Mouse (Mus musculus) limb, embryonic 12.5 days (tissue): ENCODE measurements around the gene Gm20521. TPM values are rescaled to one million over a fixed set of nuclear protein-coding genes. Genes with fewer than 3 reads are reported as not detected.
"Not testable (repeated sequence)": the region's sequence is repeated elsewhere in the genome, so short reads cannot be mapped to it uniquely, and the experiment has no call there.

Source experiments
- ATAC-seq: fragments of 200-750 bp; cut with Nextera tagmentation; 2 replicates; pipeline ENCODE4 v1.8.0; 2017; ENCODE audit warnings: low read depth, moderate TSS enrichment; ENCODE audit not compliant: insufficient number of reproducible peaks, insufficient read depth, low FRiP score, low TSS enrichment
- H3K27ac ChIP-seq: fragments of 300-500 bp; sonication (generic); 2 replicates; pipeline ENCODE4 v1.5.1; 2016; ENCODE audit warnings: mild to moderate bottlenecking, moderate library complexity
- H3K27me3 ChIP-seq: fragments of 300-500 bp; sonication (generic); 2 replicates; pipeline ENCODE4 v1.6.1; 2016; ENCODE audit warnings: mild to moderate bottlenecking, moderate library complexity
- H3K36me3 ChIP-seq: fragments of 300-500 bp; sonication (generic); 2 replicates; pipeline ENCODE4 v1.6.1; 2016; ENCODE audit warnings: mild to moderate bottlenecking, moderate library complexity
- H3K4me1 ChIP-seq: fragments of 300-500 bp; sonication (generic); replicated peaks from 2 replicates; pipeline ENCODE4 v1.6.1; 2016
- H3K4me2 ChIP-seq: fragments of 300-500 bp; sonication (generic); 2 replicates; pipeline ENCODE4 v1.6.1; 2016; ENCODE audit warnings: mild to moderate bottlenecking, moderate library complexity
- H3K4me3 ChIP-seq: fragments of 300-500 bp; sonication (generic); replicated peaks from 2 replicates; pipeline ENCODE4 v1.5.1; 2016; ENCODE audit warnings: mild to moderate bottlenecking
- H3K9ac ChIP-seq: fragments of 300-500 bp; sonication (generic); replicated peaks from 2 replicates; pipeline ENCODE4 v1.6.1; 2016; ENCODE audit warnings: mild to moderate bottlenecking, moderate library complexity
- H3K9me3 ChIP-seq: fragments of 300-500 bp; sonication (generic); 2 replicates; pipeline ENCODE4 v1.6.1; 2016; ENCODE audit warnings: mild to moderate bottlenecking, moderate library complexity
- WGBS: fragments of 180-500 bp; shearing (Covaris S2); methylation state at CpG from one replicate; pipeline ENCODE4 v1.1.7; 2016; 5-methylcytosine and 5-hydroxymethylcytosine counted together
- polyA plus RNA-seq: library from polyadenylated mRNA; unstranded; fragments of >200 nt; fragmentation: Nextera tagmentation; extraction: Ambion mirVana; gene quantifications from 2 replicates; pipeline ENCODE4 v1.2.1, GENCODE M21; 2016

The Gm20521 gene
- polyA plus RNA-seq, 1 experiment from 2014 or later = not detected

DNA sequence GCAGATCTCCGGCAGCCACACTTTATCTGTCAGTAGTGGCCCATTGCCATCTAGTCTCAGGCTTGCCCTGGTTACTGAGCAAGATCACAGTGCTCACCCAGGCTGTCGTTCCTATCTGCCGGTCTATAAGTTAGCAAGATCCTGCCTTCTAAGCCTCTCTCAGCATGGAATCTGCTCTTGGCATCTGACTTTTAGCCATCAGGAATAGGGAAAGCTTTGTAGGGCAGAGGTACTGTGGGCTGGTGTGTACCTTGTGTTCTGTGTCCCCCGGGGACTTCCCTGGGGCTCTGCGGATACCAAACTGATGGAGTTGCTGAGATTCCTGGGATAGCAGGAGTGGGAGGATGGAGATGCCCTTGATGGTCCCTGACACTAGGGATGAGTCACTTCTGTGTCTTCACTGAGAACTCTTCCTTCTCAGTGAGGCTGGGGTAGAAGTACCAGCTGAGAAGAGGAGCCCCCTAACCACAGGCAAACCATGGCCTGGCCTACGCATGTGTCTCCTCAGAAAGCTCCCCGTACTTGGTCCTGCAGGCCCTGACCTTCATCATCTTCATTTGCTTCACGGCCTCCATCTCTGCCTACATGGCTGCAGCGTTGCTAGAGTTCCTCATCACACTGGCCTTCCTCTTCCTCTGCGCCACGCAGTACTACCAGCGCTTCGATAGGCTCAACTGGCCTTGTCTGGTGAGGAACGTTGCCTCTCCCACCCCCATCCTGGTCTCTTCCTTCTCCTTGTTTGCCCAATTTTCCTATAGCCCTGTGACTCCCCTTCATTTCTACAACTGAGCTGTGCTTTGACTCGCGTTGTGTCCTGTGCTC, 54.3 kb downstream of the Gm20521 start:
- no peaks in the 10 kb centered on the region for H3K36me3 ChIP-seq
- H3K9me3 ChIP-seq = no peaks in the 10 kb centered on the region
- H3K4me1 ChIP-seq = peaks cover 25% of the 10 kb centered on the region
- H3K27me3 ChIP-seq = no peaks in the 10 kb centered on the region
- H3K4me3 ChIP-seq = no peak overlapping the region
- H3K27ac ChIP-seq = no peak overlapping the region
- ATAC-seq = no peak
- WGBS = 89% methylated on average over 16 of the region's 16 CpGs
- H3K4me2 ChIP-seq = no peak overlapping the region
- no peak overlapping the region for H3K9ac ChIP-seq

DNA sequence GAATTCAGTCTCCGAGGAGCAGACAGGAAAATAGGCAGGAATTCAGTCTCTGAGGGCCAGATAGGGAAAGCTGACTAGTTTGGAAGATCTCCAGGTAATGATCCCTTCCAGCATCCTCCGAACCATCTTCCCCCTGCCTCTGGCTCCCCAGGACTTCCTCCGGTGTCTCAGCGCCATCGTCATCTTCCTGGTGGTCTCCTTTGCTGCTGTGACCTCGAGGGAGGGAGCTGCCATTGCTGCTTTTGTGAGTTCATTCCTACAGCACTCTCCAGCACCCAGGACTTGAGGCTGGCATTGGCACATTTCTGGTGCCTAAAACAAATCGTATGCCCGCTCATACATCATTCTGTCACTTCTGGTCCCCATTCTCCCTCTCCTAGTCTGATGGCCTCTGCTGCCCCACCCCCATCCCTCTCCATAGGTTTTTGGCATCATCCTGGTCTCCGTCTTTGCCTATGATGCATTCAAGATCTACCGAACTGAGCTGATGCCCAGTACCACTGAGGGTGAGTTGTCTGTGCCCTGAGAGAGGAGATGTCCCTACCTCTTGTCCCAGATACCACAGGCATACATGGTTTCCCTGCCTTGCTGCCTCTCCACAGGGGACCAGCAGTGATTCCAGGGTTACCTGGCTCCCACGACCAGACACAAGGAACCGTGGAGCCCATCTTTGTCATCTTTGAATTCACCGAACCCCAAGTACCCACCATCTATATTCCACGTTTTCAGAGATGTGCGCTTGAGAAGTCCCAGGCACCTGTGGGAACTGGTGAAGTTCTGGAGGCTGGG, 55.4 kb downstream of the Gm20521 start:
- no peak for ATAC-seq

DNA sequence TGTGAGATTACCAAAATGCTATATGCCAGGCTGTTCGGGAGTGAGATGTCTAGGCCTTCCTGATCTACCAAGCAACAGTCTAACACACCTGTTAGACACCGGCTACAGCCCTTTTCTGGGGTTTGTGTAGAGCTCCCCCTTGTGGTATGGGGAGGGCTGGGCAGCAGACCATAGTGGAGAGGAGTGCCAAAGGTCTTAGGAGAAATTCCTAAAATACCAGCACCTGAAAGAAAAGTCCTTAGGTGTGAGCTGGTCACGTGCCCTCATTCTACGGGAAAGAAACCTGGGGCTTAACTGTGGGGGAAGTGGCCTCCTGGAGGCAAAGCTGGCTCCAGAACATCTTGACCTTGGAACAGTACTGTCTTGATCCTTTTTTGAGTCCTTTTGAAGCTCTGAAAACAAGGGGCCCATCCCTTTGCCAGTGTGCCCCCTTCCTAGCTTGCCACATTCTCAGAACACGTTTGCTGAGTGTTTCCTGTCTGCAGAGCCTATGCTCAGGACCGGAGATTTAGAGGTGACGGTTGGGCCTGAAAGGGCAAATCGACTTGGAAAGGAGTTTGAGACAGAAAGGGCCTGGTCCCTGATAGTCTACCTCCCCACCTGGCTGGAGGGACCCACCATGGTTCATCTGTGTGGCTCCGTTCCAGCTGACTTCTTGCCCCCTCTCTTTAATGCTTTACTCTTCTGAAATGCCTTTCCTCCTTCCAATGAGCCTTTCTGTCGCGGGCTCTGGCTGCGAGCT, 56.4 kb downstream of the Gm20521 start:
- Histone ChIP-seq H3K4me2 (no peak overlapping the region), H3K36me3 (no peaks in the 10 kb centered on the region), H3K27ac (no peak overlapping the region), H3K9ac (no peak overlapping the region), H3K27me3 (no peaks in the 10 kb centered on the region), H3K4me1 (peaks cover 19% of the 10 kb centered on the region), H3K9me3 (no peaks in the 10 kb centered on the region), H3K4me3 (no peak overlapping the region)
- ATAC-seq = no peak
- WGBS = 47% methylated on average over 12 of the region's 12 CpGs

More for the DNA sequence above, 55.4 kb downstream of the Gm20521 start:
- Histone ChIP-seq H3K4me2 (no peak overlapping the region), H3K4me3 (no peak overlapping the region), H3K4me1 (peaks cover 19% of the 10 kb centered on the region), H3K36me3 (no peaks in the 10 kb centered on the region), H3K27me3 (no peaks in the 10 kb centered on the region), H3K27ac (no peak overlapping the region), H3K9me3 (no peaks in the 10 kb centered on the region), H3K9ac (no peak overlapping the region)
- 75% methylated on average over 15 of the region's 15 CpGs for WGBS

DNA sequence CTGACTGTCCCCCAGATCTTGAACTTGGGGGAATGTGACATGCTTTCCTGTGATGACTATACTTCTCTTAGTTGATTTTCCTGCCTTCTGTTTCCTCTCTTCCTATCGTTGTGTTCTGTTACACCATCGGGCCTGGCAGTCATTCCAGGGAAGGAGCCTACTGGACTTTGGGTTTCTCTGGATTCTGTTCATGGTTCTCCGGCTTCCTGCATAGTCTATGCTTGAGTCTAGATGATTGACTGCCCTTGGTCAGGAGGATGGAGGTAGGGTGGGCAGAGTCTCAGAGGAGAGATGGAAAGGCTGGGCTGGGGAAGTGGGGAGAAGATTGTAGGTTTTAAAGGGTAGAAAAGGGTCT, 56.9 kb downstream of the Gm20521 start:
- no peak overlapping the region for H3K9ac ChIP-seq
- no peaks in the 10 kb centered on the region for H3K9me3 ChIP-seq
- H3K27me3 ChIP-seq = no peaks in the 10 kb centered on the region
- WGBS = 84% methylated on average over 3 of the region's 3 CpGs
- H3K4me3 ChIP-seq = no peak overlapping the region
- no peaks in the 10 kb centered on the region for H3K36me3 ChIP-seq
- H3K27ac ChIP-seq = no peak overlapping the region
- H3K4me1 ChIP-seq = peaks cover 19% of the 10 kb centered on the region
- ATAC-seq = no peak
- no peak overlapping the region for H3K4me2 ChIP-seq

DNA sequence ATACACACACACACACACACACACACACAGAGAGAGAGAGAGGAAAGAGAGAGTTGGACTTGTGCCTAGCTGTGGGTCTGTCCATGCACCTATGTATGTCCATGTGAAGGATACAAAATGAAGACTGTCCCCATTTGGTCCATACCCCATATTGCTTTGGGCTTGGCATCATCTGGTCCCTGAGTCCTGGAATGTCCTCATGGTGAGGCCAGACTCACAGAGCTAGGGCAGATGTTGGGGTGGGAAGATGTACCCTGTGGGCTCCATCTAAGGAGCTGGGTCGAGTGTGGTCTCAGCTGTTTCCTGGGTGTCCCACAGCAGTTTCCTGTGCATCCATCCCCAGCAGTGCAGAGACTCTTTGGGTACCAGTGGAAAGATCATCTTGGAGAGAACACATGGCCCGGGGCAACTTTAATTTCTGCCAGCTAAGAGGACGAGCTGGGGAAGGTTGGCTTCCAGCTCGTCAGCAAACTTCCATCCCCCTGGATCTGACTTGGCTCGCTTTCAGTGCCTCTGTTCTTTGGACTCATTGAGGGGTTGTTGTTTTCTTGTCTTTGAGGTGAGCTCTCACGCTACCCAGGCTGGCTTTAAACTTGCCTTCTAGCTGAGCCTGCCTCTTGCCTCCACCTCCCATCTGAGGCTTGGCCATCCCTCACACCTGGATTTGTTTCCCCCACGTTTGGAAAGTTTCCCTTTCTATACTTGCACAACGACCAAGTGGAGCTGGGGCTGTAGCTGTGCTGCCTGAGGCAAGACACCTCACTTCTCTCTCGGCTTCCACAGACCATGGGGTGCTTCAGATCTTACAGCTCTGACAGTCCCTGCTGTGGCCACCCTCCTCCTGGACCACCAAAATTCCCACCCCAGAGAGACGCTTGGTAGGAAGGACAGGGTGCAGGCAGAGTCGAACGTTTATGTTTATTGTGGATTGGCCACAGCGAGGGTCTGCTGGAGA, 58.1 kb downstream of the Gm20521 start:
- Histone ChIP-seq H3K36me3 (no peaks in the 10 kb centered on the region), H3K9ac (no peak overlapping the region), H3K27ac (no peak overlapping the region), H3K27me3 (no peaks in the 10 kb centered on the region), H3K4me2 (no peak overlapping the region), H3K9me3 (no peaks in the 10 kb centered on the region), H3K4me1 (peaks cover 13% of the 10 kb centered on the region), H3K4me3 (no peak overlapping the region)
- 63% methylated on average over 13 of the region's 13 CpGs for WGBS
- no peak for ATAC-seq

DNA sequence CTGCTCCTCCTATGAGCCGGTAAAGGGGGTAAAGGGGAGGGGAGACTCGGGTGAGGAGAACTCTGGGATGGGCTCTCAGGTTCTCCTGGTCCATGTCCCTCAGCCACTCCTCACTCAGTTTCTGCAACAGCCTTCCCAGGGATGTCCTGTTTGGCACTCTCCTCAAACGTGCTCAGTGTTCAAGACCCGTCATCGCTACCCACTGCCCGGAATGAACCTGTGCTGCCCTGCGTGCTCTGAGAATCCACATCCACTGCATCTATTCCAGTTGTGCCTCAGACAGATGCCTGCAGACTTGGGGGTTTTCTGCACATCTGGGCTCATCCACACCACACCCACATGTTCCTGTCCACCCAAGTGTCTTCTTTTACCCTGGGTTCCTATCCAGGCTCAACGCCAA, 59.2 kb downstream of the Gm20521 start:
- Histone ChIP-seq H3K27me3 (no peaks in the 10 kb centered on the region), H3K9me3 (no peaks in the 10 kb centered on the region), H3K4me3 (no peak overlapping the region), H3K4me2 (no peak overlapping the region), H3K36me3 (no peaks in the 10 kb centered on the region), H3K9ac (no peak overlapping the region), H3K4me1 (peaks cover 8% of the 10 kb centered on the region; the same call in 1 of the 2 replicates), H3K27ac (no peak overlapping the region)
- 89% methylated on average over 8 of the region's 8 CpGs for WGBS
- ATAC-seq = no peak

DNA sequence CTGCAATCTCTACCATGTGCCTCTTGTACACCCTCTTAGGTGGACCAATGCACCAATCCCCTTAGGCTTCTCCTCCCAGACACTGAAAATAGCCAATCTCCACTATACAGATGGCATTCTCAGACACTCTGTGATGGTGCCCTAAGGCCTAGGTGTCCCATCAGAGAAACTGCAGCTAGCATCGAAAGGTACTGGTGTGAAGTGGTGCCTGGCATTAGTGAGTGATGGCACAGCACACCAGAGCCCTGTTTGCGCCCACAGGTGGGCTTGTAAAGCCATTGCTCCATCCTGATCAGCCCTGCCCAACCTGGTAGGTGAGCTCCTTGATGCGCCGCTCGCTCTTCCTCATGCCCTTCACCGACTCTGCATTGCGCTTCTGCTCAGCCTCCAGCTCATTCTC, 60.7 kb downstream of the Gm20521 start:
- Histone ChIP-seq H3K4me1 (peaks cover 8% of the 10 kb centered on the region; the same call in 1 of the 2 replicates), H3K9ac (no peak overlapping the region), H3K27me3 (no peaks in the 10 kb centered on the region), H3K9me3 (no peaks in the 10 kb centered on the region), H3K4me3 (no peak overlapping the region), H3K27ac (no peak overlapping the region), H3K36me3 (no peaks in the 10 kb centered on the region), H3K4me2 (no peak overlapping the region)
- no peak for ATAC-seq
- 93% methylated on average over 7 of the region's 7 CpGs for WGBS

DNA sequence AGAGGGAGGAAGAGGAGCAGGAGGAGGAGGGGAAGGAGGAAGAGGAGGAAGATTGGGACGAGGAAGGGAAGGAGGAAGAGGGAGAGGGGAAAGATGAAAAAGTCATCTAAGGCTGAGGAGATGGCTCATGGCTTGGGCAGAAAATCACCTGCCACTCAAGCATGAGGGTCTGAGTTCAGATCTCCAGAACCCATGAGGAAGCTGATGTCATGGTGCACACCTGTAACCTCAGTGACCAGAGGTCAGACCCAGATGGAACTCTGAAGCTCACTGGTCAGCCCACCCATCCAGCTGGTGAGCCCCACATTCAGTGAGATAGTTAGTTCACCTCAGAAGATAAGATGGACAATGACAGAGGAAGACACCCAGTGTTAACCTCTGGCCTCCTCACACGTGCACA, 61.7 kb downstream of the Gm20521 start:
- no peaks in the 10 kb centered on the region for H3K9me3 ChIP-seq
- no peak overlapping the region for H3K27ac ChIP-seq
- 70% methylated on average over 2 of the region's 2 CpGs for WGBS
- H3K4me2 ChIP-seq = no peak overlapping the region
- no peaks in the 10 kb centered on the region for H3K36me3 ChIP-seq
- ATAC-seq = no peak
- H3K9ac ChIP-seq = no peak overlapping the region
- peaks cover 4% of the 10 kb centered on the region; the same call in 1 of the 2 replicates for H3K27me3 ChIP-seq
- peaks cover under 1% of the 10 kb centered on the region; the same call in 1 of the 2 replicates for H3K4me1 ChIP-seq
- no peak overlapping the region for H3K4me3 ChIP-seq

DNA sequence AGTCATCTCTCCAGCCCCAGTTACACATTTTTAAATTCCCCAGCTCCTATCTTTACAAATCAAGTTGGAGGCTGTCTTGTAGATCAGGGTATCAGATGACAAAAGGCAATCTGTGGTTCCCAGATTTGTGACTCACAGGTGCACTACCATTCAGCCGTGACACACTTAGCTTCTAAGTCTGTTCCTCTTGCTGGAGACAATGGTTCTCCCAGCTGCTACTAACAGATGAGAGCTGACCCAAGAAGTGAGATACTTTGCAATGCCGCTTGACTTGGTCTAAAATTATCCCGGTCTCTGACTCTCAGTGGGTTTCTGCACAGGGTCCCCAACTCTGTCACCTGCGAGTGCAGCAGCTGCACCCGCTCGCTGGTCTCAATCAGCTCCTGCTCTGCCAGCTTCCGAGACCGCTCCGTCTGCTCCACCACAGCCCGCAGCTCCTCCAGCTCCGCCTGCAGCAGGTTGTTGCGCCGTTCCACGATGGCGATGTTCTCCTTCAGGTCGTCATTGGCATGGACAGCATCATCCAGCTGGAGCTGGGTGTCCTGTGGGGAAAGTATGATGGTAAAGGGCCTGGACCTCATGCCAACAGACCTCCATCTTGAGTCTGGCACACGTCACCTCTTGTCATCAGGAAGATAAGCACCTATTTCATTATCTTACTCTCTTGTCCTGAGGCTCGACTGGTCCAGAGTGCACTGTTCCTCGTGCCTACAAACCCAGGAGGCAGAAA, 62.9 kb downstream of the Gm20521 start:
- no peak overlapping the region for H3K27ac ChIP-seq
- ATAC-seq = no peak
- WGBS = 82% methylated on average over 19 of the region's 19 CpGs
- H3K4me2 ChIP-seq = no peak overlapping the region
- H3K9me3 ChIP-seq = no peaks in the 10 kb centered on the region
- no peaks in the 10 kb centered on the region for H3K4me1 ChIP-seq
- H3K9ac ChIP-seq = no peak overlapping the region
- H3K4me3 ChIP-seq = no peak overlapping the region
- no peaks in the 10 kb centered on the region for H3K36me3 ChIP-seq
- peaks cover 10% of the 10 kb centered on the region; the same call in 1 of the 2 replicates for H3K27me3 ChIP-seq

DNA sequence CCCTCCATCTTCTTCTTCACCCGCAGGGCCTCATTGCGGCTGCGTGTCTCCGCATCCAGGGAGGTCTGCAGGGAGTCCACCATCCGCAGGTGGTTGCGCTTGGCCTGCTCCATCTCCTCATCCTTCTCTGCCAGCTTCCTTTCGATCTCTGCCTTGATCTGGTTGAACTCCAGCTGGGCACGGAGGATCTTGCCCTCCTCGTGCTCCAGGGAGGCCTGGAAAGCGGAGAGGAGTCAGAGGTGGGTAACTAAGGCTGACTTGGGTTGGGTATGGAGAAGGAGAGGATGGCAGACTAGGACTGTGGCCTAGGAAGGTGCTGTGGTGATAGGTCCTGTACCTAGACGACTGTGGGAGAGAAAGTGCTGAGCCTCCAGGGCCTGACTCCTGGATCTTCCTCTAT, 63.8 kb downstream of the Gm20521 start:
- not testable (repeated sequence) for H3K9ac ChIP-seq, H3K4me3 ChIP-seq, H3K27ac ChIP-seq, H3K36me3 ChIP-seq, ATAC-seq, H3K4me1 ChIP-seq, H3K4me2 ChIP-seq, H3K9me3 ChIP-seq
- peaks cover 11% of the 10 kb centered on the region; the same call in 1 of the 2 replicates for H3K27me3 ChIP-seq
- 92% methylated on average over 11 of the region's 11 CpGs for WGBS
